Mouse (Mus musculus): ENCODE results near the gene Stn1. TPM values are rescaled to one million over a fixed set of nuclear protein-coding genes. Genes with fewer than 3 reads are reported as not detected.

The Stn1 gene
- polyA plus RNA-seq, 1 experiment from 2014 or later, result 61.0 TPM

GRCm38 (mm10) chr19:47463636-47464303, 73.5 kb downstream of the Stn1 start:
- H3K27ac ChIP-seq (replicated peaks; ENCODE audit: low read depth, low read length), result peak overlapping the region; percentile 70
- peak overlapping the region; percentile 79 for H3K4me3 ChIP-seq (ENCODE audit: low read depth, low read length)
- peak; percentile 66 for ATAC-seq (replicated peaks; ENCODE audit: insufficient number of reproducible peaks, low FRiP score, low TSS enrichment, low read depth)
- WGBS, result 0% methylated on average over 46 of the region's 46 CpGs
- peak overlapping the region; percentile 87 for H3K9ac ChIP-seq (replicated peaks; ENCODE audit: low read length)
- no peaks in the 10 kb centered on the region for H3K9me3 ChIP-seq (replicated peaks; ENCODE audit: control insufficient read depth, low read length)
- peak overlapping the region; percentile 60 for H3K4me2 ChIP-seq (ENCODE audit: low read depth, low read length)
- H3K36me3 ChIP-seq (replicated peaks; ENCODE audit: control insufficient read depth, insufficient read depth, low read depth, low read length), result no peaks in the 10 kb centered on the region
- DNase-seq (ENCODE audit: low spot score), result peak; percentile 81
- peaks cover 8% of the 10 kb centered on the region for H3K4me1 ChIP-seq (ENCODE audit: control insufficient read depth, insufficient read depth, low read length)
- H3K27me3 ChIP-seq (ENCODE audit: control insufficient read depth, insufficient read depth, low read length), result no peaks in the 10 kb centered on the region

DNA sequence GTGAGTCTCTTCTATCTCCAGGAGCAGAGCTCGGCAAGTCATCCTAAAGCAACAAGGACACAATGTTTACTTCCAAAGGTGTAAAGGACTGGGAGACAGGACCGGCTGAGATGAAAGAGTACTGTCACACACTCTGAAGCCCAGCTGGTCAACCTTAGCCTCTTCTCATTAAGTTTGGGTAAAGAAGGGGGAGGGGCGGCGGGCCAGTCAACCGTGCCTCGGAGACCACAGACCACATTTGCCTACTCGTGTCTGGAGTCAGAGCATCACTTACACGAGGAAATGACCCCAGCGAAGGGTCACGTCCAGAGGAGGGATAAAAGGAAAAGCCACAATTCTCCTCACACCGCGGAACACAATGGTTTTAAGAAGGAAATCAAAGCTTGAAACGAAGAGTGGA, 74.1 kb downstream of the Stn1 start:
- Histone ChIP-seq H3K36me3 (replicated peaks; ENCODE audit: control insufficient read depth, insufficient read depth, low read depth, low read length) (no peaks in the 10 kb centered on the region), H3K9ac (replicated peaks; ENCODE audit: low read length) (peak overlapping the region; percentile 87), H3K4me2 (ENCODE audit: low read depth, low read length) (peak overlapping the region; percentile 60), H3K4me3 (ENCODE audit: low read depth, low read length) (peak overlapping the region; percentile 79), H3K4me1 (ENCODE audit: control insufficient read depth, insufficient read depth, low read length) (peaks cover 8% of the 10 kb centered on the region), H3K27ac (replicated peaks; ENCODE audit: low read depth, low read length) (no peak overlapping the region), H3K27me3 (ENCODE audit: control insufficient read depth, insufficient read depth, low read length) (no peaks in the 10 kb centered on the region), H3K9me3 (replicated peaks; ENCODE audit: control insufficient read depth, low read length) (no peaks in the 10 kb centered on the region)
- ATAC-seq (replicated peaks; ENCODE audit: insufficient number of reproducible peaks, low FRiP score, low TSS enrichment, low read depth) (no peak), DNase-seq (ENCODE audit: low spot score) (peak; percentile 46)
- WGBS, result 1% methylated on average over 13 of the region's 13 CpGs

DNA sequence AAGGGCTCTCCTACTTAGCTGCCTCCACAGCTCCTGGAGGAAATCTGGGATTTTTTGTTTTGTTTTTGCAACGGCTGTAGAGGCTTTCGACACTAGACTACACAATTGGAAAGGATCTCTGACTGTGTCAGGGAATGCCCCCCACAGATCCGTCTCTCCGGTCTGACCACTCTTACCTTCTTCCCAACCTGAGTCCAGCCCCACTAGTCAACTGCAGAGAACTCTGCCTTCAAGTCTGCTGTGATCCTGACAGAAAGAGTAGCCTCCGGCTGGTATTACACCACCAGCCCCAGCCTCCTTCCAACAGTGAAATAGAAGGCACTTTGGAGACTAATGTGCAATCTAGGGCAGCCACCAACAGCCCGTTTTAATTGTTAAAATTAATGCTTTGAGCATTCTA, 74.6 kb downstream of the Stn1 start:
- H3K4me1 ChIP-seq (ENCODE audit: control insufficient read depth, insufficient read depth, low read length), result peaks cover 8% of the 10 kb centered on the region
- ATAC-seq (replicated peaks; ENCODE audit: insufficient number of reproducible peaks, low FRiP score, low TSS enrichment, low read depth) (no peak), DNase-seq (ENCODE audit: low spot score) (no peak)
- no peaks in the 10 kb centered on the region for H3K27me3 ChIP-seq (ENCODE audit: control insufficient read depth, insufficient read depth, low read length)
- H3K36me3 ChIP-seq (replicated peaks; ENCODE audit: control insufficient read depth, insufficient read depth, low read depth, low read length), result no peaks in the 10 kb centered on the region
- H3K9me3 ChIP-seq (replicated peaks; ENCODE audit: control insufficient read depth, low read length), result no peaks in the 10 kb centered on the region
- WGBS, result 21% methylated on average over 6 of the region's 6 CpGs
- H3K27ac ChIP-seq (replicated peaks; ENCODE audit: low read depth, low read length), result no peak overlapping the region
- peak overlapping the region; percentile 60 for H3K4me2 ChIP-seq (ENCODE audit: low read depth, low read length)
- H3K4me3 ChIP-seq (ENCODE audit: low read depth, low read length), result peak overlapping the region; percentile 79
- no peak overlapping the region; the same call in 1 of the 2 replicates for H3K9ac ChIP-seq (replicated peaks; ENCODE audit: low read length)

GRCm38 (mm10) chr19:47461838-47462237, 75.5 kb downstream of the Stn1 start:
- Histone ChIP-seq H3K27ac (replicated peaks; ENCODE audit: low read depth, low read length) (no peak overlapping the region), H3K9ac (replicated peaks; ENCODE audit: low read length) (no peak overlapping the region), H3K4me2 (ENCODE audit: low read depth, low read length) (no peak overlapping the region), H3K4me1 (ENCODE audit: control insufficient read depth, insufficient read depth, low read length) (peaks cover 8% of the 10 kb centered on the region), H3K9me3 (replicated peaks; ENCODE audit: control insufficient read depth, low read length) (no peaks in the 10 kb centered on the region), H3K27me3 (ENCODE audit: control insufficient read depth, insufficient read depth, low read length) (no peaks in the 10 kb centered on the region), H3K36me3 (replicated peaks; ENCODE audit: control insufficient read depth, insufficient read depth, low read depth, low read length) (no peaks in the 10 kb centered on the region), H3K4me3 (ENCODE audit: low read depth, low read length) (no peak overlapping the region)
- 90% methylated on average over 3 of the region's 3 CpGs for WGBS
- no peak for ATAC-seq (replicated peaks; ENCODE audit: insufficient number of reproducible peaks, low FRiP score, low TSS enrichment, low read depth)
- no peak for DNase-seq (ENCODE audit: low spot score)

GRCm38 (mm10) chr19:47461386-47461785, 75.9 kb downstream of the Stn1 start:
- H3K9me3 ChIP-seq (replicated peaks; ENCODE audit: control insufficient read depth, low read length), result no peaks in the 10 kb centered on the region
- H3K9ac ChIP-seq (replicated peaks; ENCODE audit: low read length), result no peak overlapping the region
- H3K36me3 ChIP-seq (replicated peaks; ENCODE audit: control insufficient read depth, insufficient read depth, low read depth, low read length), result no peaks in the 10 kb centered on the region
- ATAC-seq (replicated peaks; ENCODE audit: insufficient number of reproducible peaks, low FRiP score, low TSS enrichment, low read depth) (no peak), DNase-seq (ENCODE audit: low spot score) (no peak)
- H3K27me3 ChIP-seq (ENCODE audit: control insufficient read depth, insufficient read depth, low read length), result no peaks in the 10 kb centered on the region
- H3K4me1 ChIP-seq (ENCODE audit: control insufficient read depth, insufficient read depth, low read length), result peaks cover 8% of the 10 kb centered on the region
- 64% methylated on average over 9 of the region's 9 CpGs for WGBS
- no peak overlapping the region for H3K4me2 ChIP-seq (ENCODE audit: low read depth, low read length)
- no peak overlapping the region for H3K27ac ChIP-seq (replicated peaks; ENCODE audit: low read depth, low read length)
- no peak overlapping the region for H3K4me3 ChIP-seq (ENCODE audit: low read depth, low read length)

GRCm38 (mm10) chr19:47460120-47460960, 77.0 kb downstream of the Stn1 start:
- H3K4me1 ChIP-seq (ENCODE audit: control insufficient read depth, insufficient read depth, low read length), result peaks cover 8% of the 10 kb centered on the region
- ATAC-seq (replicated peaks; ENCODE audit: insufficient number of reproducible peaks, low FRiP score, low TSS enrichment, low read depth) (no peak), DNase-seq (ENCODE audit: low spot score) (no peak)
- no peak overlapping the region for H3K4me2 ChIP-seq (ENCODE audit: low read depth, low read length)
- H3K27me3 ChIP-seq (ENCODE audit: control insufficient read depth, insufficient read depth, low read length), result no peaks in the 10 kb centered on the region
- no peaks in the 10 kb centered on the region for H3K9me3 ChIP-seq (replicated peaks; ENCODE audit: control insufficient read depth, low read length)
- H3K36me3 ChIP-seq (replicated peaks; ENCODE audit: control insufficient read depth, insufficient read depth, low read depth, low read length), result no peaks in the 10 kb centered on the region
- WGBS, result 60% methylated on average over 19 of the region's 19 CpGs
- H3K27ac ChIP-seq (replicated peaks; ENCODE audit: low read depth, low read length), result no peak overlapping the region
- no peak overlapping the region for H3K4me3 ChIP-seq (ENCODE audit: low read depth, low read length)
- no peak overlapping the region for H3K9ac ChIP-seq (replicated peaks; ENCODE audit: low read length)

DNA sequence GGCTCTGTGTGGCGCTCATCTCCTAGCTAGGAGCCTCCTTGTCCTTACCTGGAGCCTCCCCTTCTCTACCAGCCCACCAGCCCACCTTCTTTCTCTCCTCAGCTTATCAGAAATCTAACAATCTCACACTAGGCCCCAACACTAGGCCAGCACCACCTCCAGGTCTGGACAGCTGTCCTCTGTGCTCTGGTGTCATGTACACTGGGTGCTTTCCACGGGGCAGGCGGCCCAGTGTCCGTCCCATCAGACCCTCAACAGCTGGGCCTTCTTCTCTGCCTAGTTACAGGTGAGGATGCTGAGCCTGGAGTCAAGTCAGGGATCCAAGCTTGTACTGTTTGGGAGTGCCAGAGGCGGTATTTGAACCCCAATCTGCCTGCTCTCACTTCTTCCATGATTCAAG, 78.1 kb downstream of the Stn1 start:
- ATAC-seq (replicated peaks; ENCODE audit: insufficient number of reproducible peaks, low FRiP score, low TSS enrichment, low read depth), result no peak
- Histone ChIP-seq H3K27ac (replicated peaks; ENCODE audit: low read depth, low read length) (no peak overlapping the region), H3K36me3 (replicated peaks; ENCODE audit: control insufficient read depth, insufficient read depth, low read depth, low read length) (no peaks in the 10 kb centered on the region), H3K27me3 (ENCODE audit: control insufficient read depth, insufficient read depth, low read length) (no peaks in the 10 kb centered on the region), H3K9me3 (replicated peaks; ENCODE audit: control insufficient read depth, low read length) (no peaks in the 10 kb centered on the region), H3K4me2 (ENCODE audit: low read depth, low read length) (no peak overlapping the region), H3K4me1 (ENCODE audit: control insufficient read depth, insufficient read depth, low read length) (peaks cover 6% of the 10 kb centered on the region), H3K4me3 (ENCODE audit: low read depth, low read length) (no peak overlapping the region), H3K9ac (replicated peaks; ENCODE audit: low read length) (no peak overlapping the region)
- no peak for DNase-seq (ENCODE audit: low spot score)
- WGBS, result 89% methylated on average over 5 of the region's 5 CpGs

DNA sequence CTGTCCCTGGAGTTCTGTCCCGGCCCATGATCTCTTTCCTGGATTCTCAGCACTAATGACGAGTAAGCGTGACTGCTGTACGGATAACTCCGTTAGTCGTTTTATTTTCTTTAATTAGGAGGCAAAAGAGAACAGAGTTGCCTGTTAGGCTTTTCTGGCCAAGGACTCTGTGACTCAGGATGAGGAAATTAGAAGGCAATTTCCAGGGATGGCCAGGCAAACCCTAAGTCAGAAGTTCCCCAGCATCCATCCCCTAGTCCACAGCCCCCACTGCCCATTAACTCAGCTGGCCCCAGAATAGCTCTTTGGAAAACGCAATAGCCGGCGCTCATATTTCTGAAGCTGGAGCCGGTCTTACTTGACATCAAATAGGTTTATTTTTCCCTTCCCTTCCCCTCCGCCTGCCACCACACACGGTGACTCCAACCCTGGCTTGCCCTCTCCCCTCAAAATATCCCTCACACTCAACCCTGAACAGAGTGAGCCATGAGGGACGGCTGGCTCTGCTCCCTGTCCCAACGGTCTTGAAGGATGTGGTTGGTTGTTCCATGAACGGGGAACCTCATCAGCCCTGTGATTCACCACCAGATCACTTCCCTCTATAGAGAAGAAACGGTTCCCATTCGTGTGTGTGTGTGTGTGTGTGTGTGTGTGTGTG, 78.7 kb downstream of the Stn1 start:
- Histone ChIP-seq H3K27ac (replicated peaks; ENCODE audit: low read depth, low read length) (no peak overlapping the region), H3K4me1 (ENCODE audit: control insufficient read depth, insufficient read depth, low read length) (peaks cover 6% of the 10 kb centered on the region), H3K36me3 (replicated peaks; ENCODE audit: control insufficient read depth, insufficient read depth, low read depth, low read length) (no peaks in the 10 kb centered on the region), H3K9ac (replicated peaks; ENCODE audit: low read length) (no peak overlapping the region), H3K4me2 (ENCODE audit: low read depth, low read length) (no peak overlapping the region), H3K4me3 (ENCODE audit: low read depth, low read length) (no peak overlapping the region), H3K27me3 (ENCODE audit: control insufficient read depth, insufficient read depth, low read length) (no peaks in the 10 kb centered on the region), H3K9me3 (replicated peaks; ENCODE audit: control insufficient read depth, low read length) (no peaks in the 10 kb centered on the region)
- DNase-seq (ENCODE audit: low spot score), result no peak
- 62% methylated on average over 17 of the region's 17 CpGs for WGBS
- no peak for ATAC-seq (replicated peaks; ENCODE audit: insufficient number of reproducible peaks, low FRiP score, low TSS enrichment, low read depth)
